In genomic region chr11:55262000-55262399, GRCm38 (mm10) we compare ENCODE assay signal across 9 mouse cellular contexts. TPM values are rescaled to one million over a fixed set of nuclear protein-coding genes. Genes with fewer than 3 reads are reported as not detected.
DNase-seq lines count a peak whose midpoint lies in the region; ATAC-seq and TF ChIP-seq lines count a peak whose summit lies in the region.
"Had no signal": no experiment of that assay in that cellular context is flagged by ENCODE, and none has a peak within 500 bp of the region (broad histone marks: within the 10 kb centered on the region; RNA-seq: fewer than 3 reads in every experiment).

No protein-coding gene starts in this region.

- no peaks in the 10 kb centered on the region for H3K36me3 ChIP-seq in forebrain, postnatal 0 days (ENCODE audit: insufficient read depth)
- H3K36me3 ChIP-seq in forebrain, embryonic 16.5 days (ENCODE audit: control insufficient read depth, insufficient read depth) = no peaks in the 10 kb centered on the region

- peak; percentile 40; the same call in 1 of the 2 replicates for ATAC-seq in forebrain, postnatal 0 days
- ATAC-seq in forebrain, embryonic 16.5 days = no peak
- ATAC-seq: liver, postnatal 0 days had no signal

- TF ChIP-seq CTCF in forebrain, postnatal 0 days (IDR thresholded peaks at IDR 0.05; ENCODE audit: low read depth) = no peak

- H3K4me1 ChIP-seq in forebrain, postnatal 0 days (ENCODE audit: insufficient read depth) = no peaks in the 10 kb centered on the region
- no peaks in the 10 kb centered on the region; the same call in 1 of the 2 replicates for H3K4me1 ChIP-seq in forebrain, embryonic 16.5 days (replicated peaks; ENCODE audit: control insufficient read depth, insufficient read depth, low read length)

- no peak overlapping the region for H3K4me2 ChIP-seq in forebrain, postnatal 0 days (ENCODE audit: low read depth)
- no peak overlapping the region for H3K4me2 ChIP-seq in forebrain, embryonic 16.5 days (ENCODE audit: low read length)

- H3K27ac ChIP-seq in forebrain, postnatal 0 days (ENCODE audit: low read depth, low read length) = no peak overlapping the region
- H3K27ac ChIP-seq in forebrain, embryonic 16.5 days (ENCODE audit: low read length) = no peak overlapping the region

- 54% methylated on average over 5 of the region's 5 CpGs for WGBS in forebrain, postnatal 0 days
- 59% methylated on average over 5 of the region's 5 CpGs for WGBS in forebrain, embryonic 16.5 days

- H3K9ac ChIP-seq in forebrain, postnatal 0 days = no peak overlapping the region
- H3K9ac ChIP-seq in forebrain, embryonic 16.5 days (replicated peaks; ENCODE audit: low read depth, low read length) = no peak overlapping the region
- H3K9ac ChIP-seq: liver, postnatal 0 days had no signal

- no peak overlapping the region for H3K4me3 ChIP-seq in forebrain, postnatal 0 days (ENCODE audit: low read depth, low read length)
- H3K4me3 ChIP-seq in forebrain, embryonic 16.5 days (replicated peaks; ENCODE audit: low read length) = no peak overlapping the region

- no peaks in the 10 kb centered on the region for H3K27me3 ChIP-seq in forebrain, postnatal 0 days (ENCODE audit: insufficient read depth, low read length)
- no peaks in the 10 kb centered on the region for H3K27me3 ChIP-seq in forebrain, embryonic 16.5 days (replicated peaks; ENCODE audit: control insufficient read depth, insufficient read depth, low read length)

- H3K9me3 ChIP-seq in forebrain, postnatal 0 days (ENCODE audit: low read length) = no peaks in the 10 kb centered on the region
- H3K9me3 ChIP-seq in forebrain, embryonic 16.5 days (ENCODE audit: control insufficient read depth, low read length) = no peaks in the 10 kb centered on the region

- peak; percentile 15 for DNase-seq in forebrain, postnatal 0 days
- peak; percentile 32 for DNase-seq in right cerebral cortex, postnatal 4 days
- DNase-seq in right cerebral cortex, postnatal 25 days = no peak
- DNase-seq in gastrocnemius, postnatal 10 days = peak; percentile 78
- no peak for DNase-seq in ovary, postnatal 10 days (ENCODE audit: low spot score)
- no peak for DNase-seq in thymus, postnatal 36 days
- DNase-seq in thymus, adult 18-20 months = no peak
- DNase-seq: liver, postnatal 0 days had no signal

RNA-seq across cellular contexts. Expression of gene Slc36a1, which starts 57.9 kb away (rescaled TPM):
- total RNA-seq in forebrain, postnatal 0 days (2014; rRNA removed) = 14.1 and 19.0 TPM in 2 replicates
- 1.0 and 1.5 TPM in 2 replicates for polyA plus RNA-seq in forebrain, postnatal 0 days (2015; fragmentation: Nextera tagmentation; extraction: Ambion mirVana)
- 2.2 and 3.3 TPM in 2 replicates for polyA plus RNA-seq in forebrain, embryonic 16.5 days (2015; fragmentation: Nextera tagmentation; extraction: Ambion mirVana)
- 1 to 10 TPM; 7.3 to 7.4 TPM for total RNA-seq in gastrocnemius, postnatal 10 days (2021)

Comparison
In these comparisons a context has a peak if more than half of its experiments do, and no peak if none do; other contexts are left out.
1. DNase-seq: peak in forebrain, postnatal 0 days (single experiment), right cerebral cortex, postnatal 4 days (single experiment) and gastrocnemius, postnatal 10 days (single experiment); none in right cerebral cortex, postnatal 25 days (single experiment), ovary, postnatal 10 days (single experiment), thymus, postnatal 36 days (0 of 2) and thymus, adult 18-20 months (0 of 2).